Mouse (Mus musculus) hindbrain, embryonic 15.5 days (tissue): ENCODE measurements around the gene Relb. TPM values are rescaled to one million over a fixed set of nuclear protein-coding genes. Genes with fewer than 3 reads are reported as not detected.

Experiments used
- ATAC-seq: fragments of 200-750 bp; cut with Nextera tagmentation; 2 replicates; pipeline ENCODE4 v1.8.0; 2017; ENCODE audit warnings: low read depth, moderate number of reproducible peaks, moderate TSS enrichment; ENCODE audit not compliant: low FRiP score
- H3K27ac ChIP-seq: fragments of 300-500 bp; sonication (generic); replicated peaks from 2 replicates; pipeline ENCODE4 v1.5.1; 2015; ENCODE audit warnings: mild to moderate bottlenecking, inconsistent platforms
- H3K27me3 ChIP-seq: fragments of 300-500 bp; sonication (generic); 2 replicates; pipeline ENCODE4 v1.6.1; 2015; ENCODE audit warnings: control low read depth, inconsistent platforms
- H3K36me3 ChIP-seq: fragments of 300-500 bp; sonication (generic); 2 replicates; pipeline ENCODE4 v1.6.1; 2015; ENCODE audit warnings: control low read depth, inconsistent platforms
- H3K4me1 ChIP-seq: fragments of 300-500 bp; sonication (generic); replicated peaks from 2 replicates; pipeline ENCODE4 v1.6.1; 2015; ENCODE audit warnings: control low read depth, inconsistent platforms
- H3K4me2 ChIP-seq: fragments of 300-500 bp; sonication (generic); 2 replicates; pipeline ENCODE4 v1.6.1; 2015; ENCODE audit warnings: moderate library complexity, mild to moderate bottlenecking, inconsistent platforms
- H3K4me3 ChIP-seq: fragments of 300-500 bp; sonication (generic); 2 replicates; pipeline ENCODE4 v1.5.1; 2015; ENCODE audit warnings: mild to moderate bottlenecking, inconsistent platforms
- H3K9ac ChIP-seq: fragments of 300-500 bp; sonication (generic); 2 replicates; pipeline ENCODE4 v1.6.1; 2015; ENCODE audit warnings: inconsistent platforms
- H3K9me3 ChIP-seq: fragments of 300-500 bp; sonication (generic); 2 replicates; pipeline ENCODE4 v1.6.1; 2016; ENCODE audit warnings: control low read depth, inconsistent platforms
- WGBS: fragments of 180-500 bp; shearing (Covaris S2); methylation state at CpG from one replicate; pipeline ENCODE4 v1.1.7; 2015; 5-methylcytosine and 5-hydroxymethylcytosine counted together
- polyA plus RNA-seq: library from polyadenylated mRNA; unstranded; fragments of >200 nt; fragmentation: Nextera tagmentation; extraction: Ambion mirVana; gene quantifications from 2 replicates; pipeline ENCODE4 v1.2.1, GENCODE M21; 2015

Relb gene
- polyA plus RNA-seq, 1 experiment from 2014 or later = 7.2 TPM

- H3K4me3 ChIP-seq = peak within 1 kb of the TSS; percentile 96
- WGBS = 1% methylated on average over 56 of the region's 57 CpGs
- peak; percentile 92 for ATAC-seq
- peak within 1 kb of the TSS; percentile 81 for H3K27ac ChIP-seq
- no peaks in the 10 kb centered on the region for H3K9me3 ChIP-seq
- peaks cover 45% of the 10 kb centered on the region for H3K4me1 ChIP-seq
- peaks cover 9% of the 10 kb centered on the region for H3K36me3 ChIP-seq
- H3K9ac ChIP-seq = peak within 1 kb of the TSS; percentile 98
- H3K4me2 ChIP-seq = peak within 1 kb of the TSS; percentile 88
- H3K27me3 ChIP-seq = no peaks in the 10 kb centered on the region
Measured at GRCm38 (mm10) chr7:19603849-19604605, 25.2 kb downstream of the Relb start, which contains the start of gene Clasrp. TSS of gene Clasrp (minus strand) at chr7:19604486.

GRCm38 (mm10) chr7:19603055-19603454 is 26.2 kb downstream of the Relb start:
- Histone ChIP-seq H3K4me3 (peak overlapping the region; percentile 96), H3K4me2 (peak overlapping the region; percentile 88), H3K4me1 (peaks cover 45% of the 10 kb centered on the region), H3K9me3 (no peaks in the 10 kb centered on the region), H3K27me3 (no peaks in the 10 kb centered on the region), H3K27ac (no peak overlapping the region), H3K9ac (peak overlapping the region; percentile 98; the same call in 1 of the 2 replicates), H3K36me3 (peaks cover 11% of the 10 kb centered on the region)
- WGBS = 81% methylated on average over 12 of the region's 12 CpGs
- ATAC-seq = no peak

GRCm38 (mm10) chr7:19600562-19600961 is 28.7 kb downstream of the Relb start:
- H3K9ac ChIP-seq = no peak overlapping the region
- no peak overlapping the region for H3K4me2 ChIP-seq
- peak; percentile 81 for ATAC-seq
- H3K4me1 ChIP-seq = peaks cover 45% of the 10 kb centered on the region
- H3K36me3 ChIP-seq = peaks cover 16% of the 10 kb centered on the region
- peak overlapping the region; percentile 67 for H3K27ac ChIP-seq
- H3K4me3 ChIP-seq = no peak overlapping the region
- 29% methylated on average over 5 of the region's 5 CpGs for WGBS
- no peaks in the 10 kb centered on the region for H3K9me3 ChIP-seq
- no peaks in the 10 kb centered on the region for H3K27me3 ChIP-seq

DNA sequence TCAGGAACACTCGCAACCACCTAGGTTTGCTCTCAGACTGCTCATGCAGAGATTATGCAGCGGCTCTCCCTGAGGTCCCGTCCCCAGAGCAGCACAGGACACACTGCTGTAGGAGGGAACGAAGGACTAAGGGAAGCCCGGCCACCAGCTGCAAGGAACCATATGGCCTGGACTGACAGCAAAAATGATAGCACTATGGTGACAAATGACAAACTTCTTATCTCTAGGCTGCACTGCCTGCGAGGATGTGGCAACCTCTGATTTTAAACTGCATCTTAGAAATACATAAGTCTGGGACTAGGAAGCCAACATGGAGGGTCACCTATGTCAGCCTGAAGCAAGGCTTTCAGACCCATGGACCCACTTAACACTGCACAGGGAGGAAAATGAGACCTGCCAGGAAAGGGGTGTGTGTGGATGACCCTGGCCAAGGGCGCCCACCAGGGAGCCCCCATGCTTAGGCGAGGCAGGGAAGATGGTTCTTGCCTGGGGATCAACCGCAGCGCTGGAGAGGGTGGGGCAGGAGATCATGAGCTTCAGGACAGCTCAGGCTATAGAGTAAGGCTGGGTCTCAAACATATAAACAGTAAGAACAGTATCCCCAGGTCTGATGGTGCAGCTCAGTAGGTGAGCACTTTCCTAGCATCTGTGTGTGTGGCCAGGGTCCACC is 36.0 kb downstream of the Relb start:
- no peak overlapping the region for H3K4me2 ChIP-seq
- H3K27me3 ChIP-seq = no peaks in the 10 kb centered on the region
- H3K4me3 ChIP-seq = no peak overlapping the region
- WGBS = 92% methylated on average over 10 of the region's 10 CpGs
- H3K9ac ChIP-seq = no peak overlapping the region
- no peaks in the 10 kb centered on the region for H3K9me3 ChIP-seq
- peaks cover 66% of the 10 kb centered on the region for H3K36me3 ChIP-seq
- ATAC-seq = no peak
- no peak overlapping the region for H3K27ac ChIP-seq
- H3K4me1 ChIP-seq = no peaks in the 10 kb centered on the region

DNA sequence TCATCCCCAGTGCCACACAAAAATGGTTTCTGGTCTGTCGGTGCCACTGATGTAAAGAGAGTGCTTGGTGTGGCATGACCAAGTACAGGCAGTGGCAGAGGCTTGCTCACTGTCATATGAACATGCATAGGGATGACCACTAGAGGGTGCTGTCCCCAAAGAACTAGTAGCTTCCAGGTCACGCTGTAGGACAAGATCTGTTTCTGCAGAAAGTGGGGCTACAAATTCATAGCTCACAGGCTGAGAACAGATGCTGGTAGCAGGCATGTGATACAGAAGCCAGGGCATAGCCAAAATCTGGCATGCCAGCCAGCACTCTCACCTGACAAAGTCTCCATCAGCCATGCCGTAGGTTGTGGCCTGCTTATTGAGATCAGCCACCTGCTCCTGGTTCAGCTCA is 39.3 kb downstream of the Relb start:
- Histone ChIP-seq H3K27me3 (no peaks in the 10 kb centered on the region), H3K4me3 (no peak overlapping the region), H3K36me3 (peaks cover 88% of the 10 kb centered on the region), H3K4me2 (no peak overlapping the region), H3K9me3 (no peaks in the 10 kb centered on the region), H3K27ac (no peak overlapping the region), H3K9ac (no peak overlapping the region), H3K4me1 (no peaks in the 10 kb centered on the region)
- 54% methylated on average over 3 of the region's 3 CpGs for WGBS
- ATAC-seq = peak; percentile 60

- Histone ChIP-seq H3K9ac (no peak overlapping the region), H3K4me3 (no peak overlapping the region), H3K4me2 (no peak overlapping the region), H3K27me3 (no peaks in the 10 kb centered on the region), H3K4me1 (no peaks in the 10 kb centered on the region), H3K9me3 (no peaks in the 10 kb centered on the region), H3K36me3 (peaks cover 92% of the 10 kb centered on the region), H3K27ac (no peak overlapping the region)
- 49% methylated on average over 3 of the region's 3 CpGs for WGBS
- no peak for ATAC-seq
Measured at GRCm38 (mm10) chr7:19589207-19589606, 40.0 kb downstream of the Relb start.

DNA sequence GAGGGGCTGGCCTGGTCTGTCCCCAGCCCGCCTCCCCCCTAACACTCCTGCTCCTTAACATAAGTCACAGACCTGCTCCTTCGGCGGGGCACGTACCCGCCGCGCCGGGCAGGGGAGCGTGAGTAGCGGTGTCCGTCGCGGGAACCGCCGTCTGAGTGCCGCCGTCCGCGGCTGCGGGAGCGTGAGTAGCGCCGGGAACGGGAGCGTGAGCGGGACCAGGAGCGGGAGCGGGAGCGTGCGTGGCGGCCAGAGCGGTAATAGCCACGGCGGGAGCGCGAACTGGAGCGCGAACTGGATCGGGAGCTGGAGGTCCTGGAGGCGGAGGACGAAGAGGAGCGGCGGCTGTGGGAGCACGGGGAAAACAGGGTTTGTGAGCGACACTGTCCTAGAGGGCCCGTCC is 43.0 kb downstream of the Relb start:
- peaks cover 90% of the 10 kb centered on the region for H3K36me3 ChIP-seq
- no peak for ATAC-seq
- no peaks in the 10 kb centered on the region for H3K27me3 ChIP-seq
- no peak overlapping the region for H3K27ac ChIP-seq
- no peaks in the 10 kb centered on the region for H3K4me1 ChIP-seq
- no peaks in the 10 kb centered on the region for H3K9me3 ChIP-seq
- H3K9ac ChIP-seq = no peak overlapping the region
- H3K4me3 ChIP-seq = no peak overlapping the region
- no peak overlapping the region for H3K4me2 ChIP-seq
- WGBS = 78% methylated on average over 46 of the region's 46 CpGs

DNA sequence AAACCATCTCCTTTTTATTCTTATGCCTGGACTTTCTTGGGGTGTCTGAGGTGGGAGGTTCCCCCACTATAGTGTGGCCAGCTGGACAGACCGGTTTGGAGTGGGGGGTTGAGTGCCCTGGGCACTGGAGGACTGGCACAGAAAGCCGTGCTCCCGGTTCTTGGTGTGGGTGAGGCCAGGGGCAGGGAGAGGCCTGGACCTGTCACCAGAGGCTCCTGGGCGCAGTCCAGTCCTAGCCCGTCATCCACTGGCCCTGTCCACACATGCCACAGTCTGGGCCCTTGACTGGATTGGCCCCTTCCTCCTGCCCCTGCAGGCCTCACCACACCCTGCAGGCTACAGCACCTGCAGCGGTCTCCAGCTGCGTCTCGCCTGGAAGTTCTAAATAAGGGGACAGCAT is 48.6 kb downstream of the Relb start:
- peaks cover 30% of the 10 kb centered on the region for H3K27me3 ChIP-seq
- no peak overlapping the region for H3K4me2 ChIP-seq
- H3K4me3 ChIP-seq = no peak overlapping the region
- peaks cover 11% of the 10 kb centered on the region for H3K4me1 ChIP-seq
- WGBS = 89% methylated on average over 8 of the region's 8 CpGs
- H3K27ac ChIP-seq = no peak overlapping the region
- peaks cover 49% of the 10 kb centered on the region for H3K36me3 ChIP-seq
- H3K9me3 ChIP-seq = no peaks in the 10 kb centered on the region
- H3K9ac ChIP-seq = no peak overlapping the region
- ATAC-seq = no peak

DNA sequence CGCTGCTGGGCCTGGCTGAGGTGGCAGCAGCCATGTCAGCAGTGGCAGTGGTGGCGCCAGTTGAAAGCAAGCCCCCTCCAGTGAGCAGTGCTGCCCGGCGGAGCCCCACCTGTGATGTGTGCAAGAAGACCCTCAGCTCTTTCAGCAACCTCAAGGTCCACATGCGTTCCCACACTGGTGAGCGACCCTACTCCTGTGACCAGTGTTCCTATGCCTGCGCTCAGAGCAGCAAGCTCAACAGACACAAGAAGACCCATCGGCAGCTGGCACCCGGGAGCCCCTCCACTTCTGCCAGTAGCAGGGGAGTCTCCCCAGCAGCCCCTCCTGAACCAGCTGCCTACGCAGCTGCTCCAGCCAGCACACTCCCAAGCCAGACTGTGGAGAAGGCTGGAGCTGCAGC is 49.5 kb downstream of the Relb start:
- H3K36me3 ChIP-seq = peaks cover 41% of the 10 kb centered on the region
- no peak overlapping the region for H3K9ac ChIP-seq
- H3K27ac ChIP-seq = no peak overlapping the region
- H3K9me3 ChIP-seq = no peaks in the 10 kb centered on the region
- ATAC-seq = no peak
- no peak overlapping the region for H3K4me2 ChIP-seq
- 79% methylated on average over 10 of the region's 10 CpGs for WGBS
- H3K4me1 ChIP-seq = peaks cover 11% of the 10 kb centered on the region
- peaks cover 38% of the 10 kb centered on the region for H3K27me3 ChIP-seq
- no peak overlapping the region for H3K4me3 ChIP-seq

DNA sequence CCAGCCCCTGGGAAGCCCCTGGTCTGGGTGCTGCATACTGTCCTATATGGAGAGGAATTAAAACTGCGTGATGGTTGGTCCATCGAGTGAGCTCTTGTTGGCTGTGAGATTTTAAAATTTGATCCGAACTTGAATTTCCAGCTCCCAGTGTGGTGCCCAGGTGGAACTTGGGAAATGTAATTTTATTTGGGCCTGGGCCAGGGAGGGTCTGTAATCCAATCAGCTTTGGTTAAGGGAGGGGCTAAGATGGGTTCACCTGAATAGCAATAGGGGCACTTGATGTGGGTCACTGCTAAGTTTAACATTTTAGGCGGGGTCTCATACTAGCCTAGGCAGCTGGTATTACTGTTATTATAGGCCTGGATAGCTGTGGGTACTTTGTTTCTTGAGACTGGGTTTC is 50.8 kb downstream of the Relb start:
- H3K36me3 ChIP-seq = peaks cover 28% of the 10 kb centered on the region
- H3K9me3 ChIP-seq = no peaks in the 10 kb centered on the region
- ATAC-seq = no peak
- H3K9ac ChIP-seq = no peak overlapping the region
- H3K4me2 ChIP-seq = no peak overlapping the region
- H3K4me1 ChIP-seq = peaks cover 19% of the 10 kb centered on the region
- WGBS = 62% methylated on average over 4 of the region's 4 CpGs
- H3K27me3 ChIP-seq = peaks cover 38% of the 10 kb centered on the region
- H3K4me3 ChIP-seq = no peak overlapping the region
- no peak overlapping the region for H3K27ac ChIP-seq

- Histone ChIP-seq H3K4me3 (peak overlapping the region; percentile 30; the same call in 1 of the 2 replicates), H3K27ac (no peak overlapping the region), H3K4me1 (peaks cover 19% of the 10 kb centered on the region), H3K27me3 (peaks cover 38% of the 10 kb centered on the region), H3K4me2 (peak overlapping the region; percentile 59), H3K9me3 (no peaks in the 10 kb centered on the region), H3K9ac (no peak overlapping the region; the same call in 1 of the 2 replicates), H3K36me3 (peaks cover 25% of the 10 kb centered on the region)
- ATAC-seq = no peak
- 25% methylated on average over 10 of the region's 10 CpGs for WGBS
Measured at GRCm38 (mm10) chr7:19577877-19578414, 51.3 kb downstream of the Relb start.

- peak within 1 kb of the TSS; percentile 59 for H3K4me2 ChIP-seq
- no peak within 1 kb of the TSS for H3K27ac ChIP-seq
- H3K36me3 ChIP-seq = peaks cover 21% of the 10 kb centered on the region
- peaks cover 38% of the 10 kb centered on the region for H3K27me3 ChIP-seq
- H3K9me3 ChIP-seq = no peaks in the 10 kb centered on the region
- no peak within 1 kb of the TSS; the same call in 1 of the 2 replicates for H3K9ac ChIP-seq
- under 1% methylated on average over 47 of the region's 56 CpGs for WGBS
- peaks cover 25% of the 10 kb centered on the region for H3K4me1 ChIP-seq
- peak within 1 kb of the TSS; percentile 30 for H3K4me3 ChIP-seq
- ATAC-seq = no peak
Measured at GRCm38 (mm10) chr7:19577141-19577852, 51.9 kb downstream of the Relb start, which contains the start of the genes Zfp296 and Gemin7. TSS of gene Zfp296 (plus strand) at chr7:19577287. TSS of gene Gemin7 (minus strand) at chr7:19577595.
